Mouse (Mus musculus): ENCODE measurements around the gene Topbp1. TPM values are rescaled to one million over a fixed set of nuclear protein-coding genes. Genes with fewer than 3 reads are reported as not detected.
A peak's percentile ranks its signal among the peaks of the same experiment; 100 is the strongest.

Gene Topbp1
- polyA plus RNA-seq, 1 experiment from 2014 or later, result 68.1 TPM

DNA sequence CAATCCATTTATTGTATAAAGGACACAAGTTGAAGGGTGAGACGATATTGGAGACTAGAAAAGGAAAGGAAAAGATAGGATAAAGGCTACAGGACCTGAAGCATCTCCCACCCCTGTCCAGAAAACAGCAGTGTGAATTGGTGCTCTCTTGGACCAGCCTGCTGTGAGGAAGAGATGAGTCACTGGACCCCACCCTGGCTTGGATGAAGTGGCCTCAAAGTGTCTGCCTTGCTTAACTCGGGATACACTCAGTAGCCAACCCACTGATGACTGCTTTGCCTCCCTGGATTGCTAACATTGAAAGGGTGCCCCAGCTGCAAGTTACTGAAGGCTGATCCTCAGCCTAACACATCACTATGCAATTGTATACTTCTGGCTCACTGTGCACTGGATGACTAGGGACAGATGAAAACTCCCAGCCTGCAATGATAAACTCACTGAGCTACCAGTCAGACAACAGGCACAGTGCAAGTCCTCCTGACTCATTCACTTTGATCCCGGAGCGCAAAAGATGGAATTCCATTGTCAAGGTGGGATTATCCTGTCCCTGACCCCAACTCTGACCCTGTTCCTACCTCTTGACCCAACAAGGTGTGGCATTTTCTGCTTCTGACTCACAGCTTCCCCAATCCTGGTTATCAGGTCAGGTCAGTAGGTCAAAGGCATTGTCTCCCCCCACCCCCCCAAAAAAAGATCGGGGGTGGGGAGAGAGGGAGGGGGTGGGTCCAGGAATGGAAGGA, 67.4 kb downstream of the Topbp1 start:
- Histone ChIP-seq H3K4me2 (no peak overlapping the region), H3K9me3 (no peaks in the 10 kb centered on the region), H3K9ac (no peak overlapping the region), H3K4me1 (no peaks in the 10 kb centered on the region; the same call in 1 of the 2 replicates), H3K36me3 (0 out of 2 replicates have a peak, but pooled peaks cover 4% of the 10 kb centered on the region), H3K27me3 (no peaks in the 10 kb centered on the region), H3K4me3 (no peak overlapping the region), H3K27ac (no peak overlapping the region)
- ATAC-seq (ENCODE audit: insufficient number of reproducible peaks, insufficient read depth, low FRiP score, low TSS enrichment, low read depth), result no peak
- 72% methylated on average over 5 of the region's 5 CpGs for WGBS

DNA sequence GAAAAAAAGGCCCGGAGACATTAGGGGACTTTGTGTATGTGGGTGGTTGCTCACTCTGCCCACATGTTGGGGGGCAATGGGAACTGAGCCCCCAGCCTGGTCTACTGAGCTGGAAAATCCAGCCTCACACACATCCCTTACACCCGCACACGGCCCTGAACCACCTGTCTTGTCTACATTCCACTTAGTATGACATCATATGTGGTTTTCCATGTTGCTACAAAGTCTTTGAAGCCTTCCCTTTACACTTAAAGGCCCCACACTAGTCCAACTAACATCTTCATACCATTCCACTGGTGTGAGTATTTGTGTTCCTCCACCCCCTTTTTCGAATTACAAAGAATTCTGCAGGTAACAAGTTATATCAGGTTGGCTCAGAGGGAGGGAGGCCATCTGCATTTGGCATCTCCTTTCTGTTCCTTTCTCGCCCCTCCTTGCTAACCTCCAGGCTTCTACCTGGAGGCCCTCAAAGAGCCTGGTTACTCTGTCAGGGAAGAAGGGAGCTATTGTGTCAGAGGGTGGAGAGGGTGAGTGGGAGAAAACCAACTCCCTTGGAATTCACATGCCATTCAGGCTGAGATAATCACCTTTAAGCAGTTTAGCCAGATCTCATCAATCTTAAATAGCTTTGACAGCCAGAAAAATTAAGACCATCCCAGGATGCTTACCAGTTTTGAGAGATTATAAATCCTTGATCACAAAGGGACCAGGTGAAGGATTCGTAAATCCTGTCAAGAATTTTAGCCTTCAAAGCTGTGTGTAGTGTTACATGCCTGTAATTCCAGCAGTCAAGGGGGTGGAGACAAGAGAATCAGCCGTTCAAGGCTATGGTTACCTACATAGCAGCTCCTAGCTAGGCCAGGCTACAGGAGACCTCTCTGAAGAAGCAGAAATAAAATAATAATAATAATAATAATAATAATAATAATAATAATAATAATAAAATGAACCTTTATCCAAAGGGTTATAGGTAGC, 71.6 kb downstream of the Topbp1 start:
- no peak overlapping the region for H3K4me3 ChIP-seq
- H3K36me3 ChIP-seq, result no peaks in the 10 kb centered on the region
- H3K4me2 ChIP-seq, result no peak overlapping the region
- no peak overlapping the region for H3K9ac ChIP-seq
- 47% methylated on average over 7 of the region's 7 CpGs for WGBS
- H3K9me3 ChIP-seq, result no peaks in the 10 kb centered on the region
- H3K4me1 ChIP-seq, result no peaks in the 10 kb centered on the region; the same call in 1 of the 2 replicates
- H3K27ac ChIP-seq, result peak overlapping the region; percentile 29; the same call in 1 of the 2 replicates
- ATAC-seq (ENCODE audit: insufficient number of reproducible peaks, insufficient read depth, low FRiP score, low TSS enrichment, low read depth), result peak; percentile 35; the same call in 1 of the 2 replicates
- H3K27me3 ChIP-seq, result no peaks in the 10 kb centered on the region

DNA sequence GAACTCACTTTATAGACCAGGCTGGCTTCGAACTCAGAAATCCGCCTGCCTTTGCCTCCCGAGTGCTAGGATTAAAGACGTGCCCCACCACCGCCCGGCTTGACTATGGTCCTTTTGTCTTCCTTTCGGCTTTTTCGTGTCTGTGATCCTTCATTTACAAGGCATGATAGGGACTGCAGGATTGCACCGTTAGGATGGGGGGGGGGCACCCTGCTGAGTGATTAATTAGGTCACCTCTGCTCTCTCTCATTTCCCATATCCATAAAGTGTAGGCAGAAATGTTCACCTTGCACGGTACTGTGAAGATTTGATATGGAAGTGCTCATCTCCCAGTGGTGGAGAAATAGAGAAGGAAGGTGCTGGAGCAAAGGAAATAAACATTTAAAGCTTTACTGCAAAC, 73.7 kb downstream of the Topbp1 start:
- Histone ChIP-seq H3K9me3 (no peaks in the 10 kb centered on the region), H3K4me3 (no peak overlapping the region), H3K4me1 (peaks cover 8% of the 10 kb centered on the region), H3K36me3 (no peaks in the 10 kb centered on the region), H3K4me2 (no peak overlapping the region), H3K27me3 (no peaks in the 10 kb centered on the region), H3K9ac (no peak overlapping the region), H3K27ac (no peak overlapping the region)
- ATAC-seq (ENCODE audit: insufficient number of reproducible peaks, insufficient read depth, low FRiP score, low TSS enrichment, low read depth), result no peak
- 69% methylated on average over 10 of the region's 10 CpGs for WGBS

DNA sequence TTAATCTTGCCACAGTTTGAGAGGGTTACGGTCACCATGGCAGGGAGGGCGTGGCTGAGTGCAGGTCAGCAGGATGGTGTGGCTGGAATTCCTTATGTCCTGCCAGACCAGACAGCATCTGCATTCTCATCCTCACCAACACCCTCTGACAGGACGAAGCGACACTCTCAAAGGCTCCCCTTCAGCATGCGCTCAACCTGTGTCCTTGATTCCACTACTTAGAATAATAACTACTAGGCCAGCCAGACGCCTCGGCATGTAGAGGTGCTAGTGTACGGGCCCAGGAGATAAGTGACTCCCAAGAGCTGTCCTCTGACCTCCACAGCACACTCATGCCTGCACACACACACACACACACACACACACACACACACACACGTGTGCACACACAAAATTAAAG, 74.2 kb downstream of the Topbp1 start:
- Histone ChIP-seq H3K27me3 (no peaks in the 10 kb centered on the region), H3K4me1 (peaks cover 8% of the 10 kb centered on the region), H3K4me3 (no peak overlapping the region), H3K9me3 (no peaks in the 10 kb centered on the region), H3K4me2 (no peak overlapping the region), H3K9ac (no peak overlapping the region), H3K36me3 (no peaks in the 10 kb centered on the region), H3K27ac (no peak overlapping the region)
- ATAC-seq (ENCODE audit: insufficient number of reproducible peaks, insufficient read depth, low FRiP score, low TSS enrichment, low read depth), result no peak
- 77% methylated on average over 9 of the region's 9 CpGs for WGBS

DNA sequence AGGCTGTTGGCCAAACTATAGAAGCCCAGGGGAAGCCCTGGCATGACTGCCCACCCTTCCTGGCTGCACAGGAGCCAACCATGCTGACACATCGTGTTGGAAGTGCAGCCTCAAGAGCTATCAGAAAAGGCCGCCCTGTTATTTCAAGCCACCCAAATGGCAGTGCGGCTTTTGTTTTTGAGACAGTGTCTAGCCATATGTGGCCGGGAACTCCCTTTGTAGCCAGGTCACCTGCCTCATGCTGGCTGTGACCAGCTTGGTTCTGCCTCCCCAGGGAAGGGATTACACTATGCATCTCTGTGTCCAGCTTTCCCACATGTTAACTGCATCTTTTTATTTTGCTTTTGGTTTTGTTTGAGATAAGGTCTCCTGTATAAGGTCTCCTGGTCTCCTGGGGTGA, 75.6 kb downstream of the Topbp1 start:
- H3K9ac ChIP-seq, result no peak overlapping the region
- whole genome bisulfite sequencing, result 88% methylated on average over 4 of the region's 4 CpGs
- peaks cover 8% of the 10 kb centered on the region for H3K4me1 ChIP-seq
- no peak for ATAC-seq (ENCODE audit: insufficient number of reproducible peaks, insufficient read depth, low FRiP score, low TSS enrichment, low read depth)
- no peaks in the 10 kb centered on the region for H3K27me3 ChIP-seq
- no peak overlapping the region for H3K4me3 ChIP-seq
- H3K4me2 ChIP-seq, result no peak overlapping the region
- no peaks in the 10 kb centered on the region for H3K36me3 ChIP-seq
- H3K9me3 ChIP-seq, result no peaks in the 10 kb centered on the region
- no peak overlapping the region for H3K27ac ChIP-seq

DNA sequence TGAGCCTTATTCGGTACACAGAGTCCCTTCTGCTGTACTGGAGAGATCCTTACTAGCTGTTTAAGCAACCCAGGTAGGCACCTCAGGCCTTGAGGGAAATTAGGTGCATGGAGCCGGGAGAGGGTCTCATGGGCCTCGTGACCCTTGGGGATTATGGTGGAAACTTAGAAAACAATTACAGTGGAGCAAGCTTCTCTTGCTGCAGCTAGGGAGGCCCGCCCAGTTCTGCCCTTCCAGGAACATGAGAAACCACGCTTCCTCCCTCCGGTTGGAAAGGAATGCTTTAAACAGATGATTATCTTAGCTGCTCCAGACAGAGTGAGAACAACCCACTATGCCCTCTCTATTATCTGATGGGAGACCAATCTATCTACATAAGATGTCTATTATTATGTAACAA, 78.0 kb downstream of the Topbp1 start:
- no peak overlapping the region for H3K9ac ChIP-seq
- H3K4me2 ChIP-seq, result no peak overlapping the region
- H3K4me1 ChIP-seq, result peaks cover 15% of the 10 kb centered on the region
- H3K27ac ChIP-seq, result peak overlapping the region; percentile 57
- no peak overlapping the region for H3K4me3 ChIP-seq
- H3K36me3 ChIP-seq, result no peaks in the 10 kb centered on the region
- no peaks in the 10 kb centered on the region for H3K9me3 ChIP-seq
- no peak for ATAC-seq (ENCODE audit: insufficient number of reproducible peaks, insufficient read depth, low FRiP score, low TSS enrichment, low read depth)
- WGBS, result 34% methylated on average over 6 of the region's 6 CpGs
- no peaks in the 10 kb centered on the region for H3K27me3 ChIP-seq

DNA sequence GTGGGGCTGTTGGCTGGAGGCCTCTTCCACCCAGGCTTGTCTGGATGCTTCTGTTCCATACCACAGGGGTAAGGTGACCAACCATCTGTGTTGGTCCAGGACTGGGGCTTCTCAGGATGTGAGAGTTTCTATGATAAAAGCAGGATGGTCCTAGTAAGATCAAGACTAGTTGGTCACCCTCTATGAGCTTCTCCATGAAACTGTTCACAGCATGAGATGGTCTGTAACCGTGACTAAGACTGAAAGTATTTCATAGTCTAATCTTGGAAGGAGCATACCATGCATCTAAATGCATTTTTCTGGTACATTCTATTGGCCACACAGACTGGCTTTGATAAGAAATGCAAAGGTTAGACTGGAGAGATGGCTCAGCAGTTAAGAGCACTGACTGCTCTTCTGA, 78.6 kb downstream of the Topbp1 start:
- Histone ChIP-seq H3K36me3 (no peaks in the 10 kb centered on the region), H3K9me3 (no peaks in the 10 kb centered on the region), H3K4me1 (peaks cover 15% of the 10 kb centered on the region), H3K9ac (no peak overlapping the region), H3K27ac (peak overlapping the region; percentile 48; the same call in 1 of the 2 replicates), H3K4me3 (no peak overlapping the region), H3K4me2 (no peak overlapping the region), H3K27me3 (no peaks in the 10 kb centered on the region)
- ATAC-seq (ENCODE audit: insufficient number of reproducible peaks, insufficient read depth, low FRiP score, low TSS enrichment, low read depth), result no peak
- 90% methylated on average over 1 of the region's 1 CpGs for WGBS

DNA sequence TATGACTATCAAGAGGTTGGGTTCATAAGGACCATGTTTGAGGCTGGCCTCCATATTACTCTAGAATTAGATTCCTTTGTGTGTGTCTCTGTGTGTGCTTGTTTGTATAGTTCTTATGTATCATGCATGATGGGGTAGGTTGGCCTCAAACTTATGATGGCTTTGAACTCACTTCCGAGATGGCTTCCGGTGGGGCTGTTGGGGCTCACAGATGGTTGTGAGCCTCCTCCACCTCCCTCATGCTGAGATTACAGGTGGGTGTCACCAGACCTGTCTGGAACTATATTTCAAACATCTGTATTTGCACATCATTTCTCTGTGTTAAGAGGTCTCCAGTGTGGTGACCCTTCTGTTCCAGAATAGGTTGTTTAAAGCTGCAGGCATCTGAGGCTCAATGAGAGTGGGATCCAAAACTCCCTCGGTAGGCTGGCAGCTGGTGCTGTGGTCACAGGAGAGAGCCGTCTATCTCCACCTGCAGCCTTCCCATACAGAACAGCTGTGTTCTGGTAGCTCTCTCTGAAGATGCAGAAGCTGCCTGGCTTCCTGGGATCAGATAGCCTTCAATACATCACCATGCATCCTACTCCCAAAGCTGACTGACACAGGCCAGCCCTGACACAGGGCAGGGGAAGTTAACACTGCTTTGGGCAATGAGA, 79.3 kb downstream of the Topbp1 start:
- Histone ChIP-seq H3K9ac (no peak overlapping the region), H3K27ac (no peak overlapping the region), H3K36me3 (no peaks in the 10 kb centered on the region), H3K4me3 (no peak overlapping the region), H3K9me3 (no peaks in the 10 kb centered on the region), H3K4me2 (no peak overlapping the region), H3K4me1 (peaks cover 15% of the 10 kb centered on the region), H3K27me3 (no peaks in the 10 kb centered on the region)
- 84% methylated on average over 4 of the region's 4 CpGs for WGBS
- no peak for ATAC-seq (ENCODE audit: insufficient number of reproducible peaks, insufficient read depth, low FRiP score, low TSS enrichment, low read depth)

DNA sequence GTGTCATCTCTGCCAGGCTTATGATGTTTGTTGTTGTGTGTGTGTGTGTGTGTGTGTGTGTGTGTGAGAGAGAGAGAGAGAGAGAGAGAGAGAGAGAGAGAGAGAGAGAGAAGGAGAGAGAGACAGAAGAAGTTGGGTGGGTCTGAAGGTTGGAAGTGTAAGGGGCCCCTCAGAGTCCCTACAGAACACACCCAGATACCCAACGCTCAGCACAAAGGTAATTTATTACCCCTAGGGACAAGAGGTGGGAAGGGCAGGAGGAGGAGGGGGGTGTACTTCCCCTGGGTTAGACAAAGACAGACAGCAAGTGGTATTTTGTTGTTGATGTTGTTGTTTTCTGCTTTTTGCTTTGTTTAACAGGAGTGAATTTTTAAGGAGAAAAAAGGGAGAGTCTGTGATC, 80.6 kb downstream of the Topbp1 start:
- no peak for ATAC-seq (ENCODE audit: insufficient number of reproducible peaks, insufficient read depth, low FRiP score, low TSS enrichment, low read depth)
- Histone ChIP-seq H3K4me1 (peaks cover 15% of the 10 kb centered on the region), H3K27ac (no peak overlapping the region), H3K9me3 (no peaks in the 10 kb centered on the region), H3K4me2 (no peak overlapping the region), H3K27me3 (no peaks in the 10 kb centered on the region), H3K4me3 (no peak overlapping the region), H3K9ac (no peak overlapping the region), H3K36me3 (no peaks in the 10 kb centered on the region)
- WGBS, result 21% methylated on average over 1 of the region's 1 CpGs

DNA sequence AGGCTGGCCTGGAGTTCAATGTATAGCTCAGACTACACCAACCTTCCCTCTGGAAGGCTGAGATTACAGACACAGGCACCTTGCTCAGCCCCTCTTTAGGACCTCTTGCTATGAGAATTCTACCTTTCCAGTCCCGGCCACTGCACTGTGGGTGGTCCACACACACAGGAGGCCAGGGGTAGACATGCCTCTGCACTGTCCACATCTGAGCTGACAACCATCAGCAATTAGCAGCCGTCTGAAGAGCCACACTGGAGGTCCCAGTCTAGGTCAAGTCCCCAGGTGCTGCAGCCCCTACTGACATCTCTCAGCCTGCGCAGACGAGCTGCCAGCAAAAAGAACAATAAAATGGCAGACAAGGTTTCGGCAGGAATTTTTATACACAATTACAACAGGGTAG, 81.6 kb downstream of the Topbp1 start:
- H3K27me3 ChIP-seq, result no peaks in the 10 kb centered on the region
- no peak overlapping the region for H3K4me3 ChIP-seq
- H3K9me3 ChIP-seq, result no peaks in the 10 kb centered on the region
- H3K27ac ChIP-seq, result no peak overlapping the region
- ATAC-seq (ENCODE audit: insufficient number of reproducible peaks, insufficient read depth, low FRiP score, low TSS enrichment, low read depth), result no peak
- no peaks in the 10 kb centered on the region for H3K36me3 ChIP-seq
- H3K9ac ChIP-seq, result no peak overlapping the region
- 41% methylated on average over 5 of the region's 5 CpGs for WGBS
- H3K4me2 ChIP-seq, result no peak overlapping the region
- H3K4me1 ChIP-seq, result peaks cover 15% of the 10 kb centered on the region

DNA sequence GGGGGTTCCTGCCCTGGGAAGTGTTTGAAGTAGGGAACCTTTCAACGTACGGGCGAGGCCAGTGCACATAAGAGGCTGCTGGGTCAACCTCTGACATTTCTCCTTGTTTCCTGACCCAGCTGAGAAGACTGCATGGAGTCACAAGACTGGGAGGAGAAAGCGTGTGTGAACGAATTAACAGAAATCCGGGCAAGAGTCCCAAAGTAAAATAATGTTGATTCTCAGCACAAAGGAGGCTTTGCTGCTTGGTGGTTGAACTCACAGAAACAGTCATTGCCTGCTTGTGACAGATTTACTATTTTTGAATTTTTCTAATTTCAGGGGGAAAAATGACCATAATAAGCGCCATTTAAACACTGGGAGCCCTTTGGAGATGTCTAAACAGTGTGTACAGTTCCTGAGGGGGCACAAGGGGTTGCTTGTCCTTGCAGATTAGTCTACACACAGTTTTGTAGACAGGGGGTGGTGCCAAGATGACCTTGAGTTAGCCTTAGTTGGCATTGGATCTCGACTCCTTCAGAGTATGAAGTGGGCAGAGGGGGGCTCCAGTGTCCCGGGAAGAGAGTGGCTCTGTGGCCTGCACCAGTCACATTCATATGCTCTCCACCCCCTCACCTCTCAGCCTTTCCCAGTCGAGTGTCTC, 82.1 kb downstream of the Topbp1 start:
- H3K4me3 ChIP-seq, result no peak overlapping the region
- H3K9me3 ChIP-seq, result no peaks in the 10 kb centered on the region
- WGBS, result 61% methylated on average over 10 of the region's 10 CpGs
- H3K36me3 ChIP-seq, result no peaks in the 10 kb centered on the region
- no peak overlapping the region for H3K4me2 ChIP-seq
- H3K27me3 ChIP-seq, result no peaks in the 10 kb centered on the region
- peaks cover 15% of the 10 kb centered on the region for H3K4me1 ChIP-seq
- no peak for ATAC-seq (ENCODE audit: insufficient number of reproducible peaks, insufficient read depth, low FRiP score, low TSS enrichment, low read depth)
- H3K27ac ChIP-seq, result peak overlapping the region; percentile 22; the same call in 1 of the 2 replicates
- no peak overlapping the region for H3K9ac ChIP-seq
